Mouse (Mus musculus) megakaryocyte, adult 5-6 weeks (primary cell): Measurements from ENCODE around the gene Abcg1. TPM values are rescaled to one million over a fixed set of nuclear protein-coding genes. Genes with fewer than 3 reads are reported as not detected.

Source experiments
- ATAC-seq: 2 replicates; pipeline ENCODE4 v1.8.0; 2016; ENCODE audit warnings: mild to moderate bottlenecking, inconsistent platforms; ENCODE audit not compliant: poor library complexity, severe bottlenecking
- total RNA-seq, 2 experiments: library from RNA; stranded (forward) in 1 of 2; stranded (reverse) in 1 of 2; fragments of 153-499, 151-499 nt in 1 of 2; fragments of 221-1000, 200-1000 nt in 1 of 2; gene quantifications; 2 replicates each; pipeline versions ENCODE4 v1.2.3 to v1.2.4; 2015 to 2017

Gene Abcg1
- total RNA-seq, 2 experiments from 2014 or later: 19.2 to 20.1 TPM

DNA sequence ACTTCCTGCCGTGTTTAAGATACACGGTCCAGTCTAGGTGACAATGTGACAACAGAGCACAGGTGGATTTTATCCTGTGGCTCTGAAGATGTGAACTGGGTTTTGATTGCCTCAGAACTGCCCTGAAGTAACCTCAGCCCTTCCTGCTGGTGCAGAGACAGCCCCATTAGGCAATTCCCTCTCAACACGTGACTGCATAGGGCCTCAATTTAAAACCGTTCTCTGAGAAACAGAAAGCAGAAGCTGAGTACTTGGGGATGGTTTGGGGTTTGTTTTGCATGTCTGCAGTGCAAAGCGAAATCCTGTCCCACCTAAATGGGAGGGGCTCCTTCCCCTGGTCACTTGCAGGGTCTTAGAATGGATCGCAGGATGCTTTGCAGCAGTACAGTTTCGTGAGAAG, 17.8 kb upstream of the Abcg1 start:
- peak; percentile 92 for ATAC-seq

DNA sequence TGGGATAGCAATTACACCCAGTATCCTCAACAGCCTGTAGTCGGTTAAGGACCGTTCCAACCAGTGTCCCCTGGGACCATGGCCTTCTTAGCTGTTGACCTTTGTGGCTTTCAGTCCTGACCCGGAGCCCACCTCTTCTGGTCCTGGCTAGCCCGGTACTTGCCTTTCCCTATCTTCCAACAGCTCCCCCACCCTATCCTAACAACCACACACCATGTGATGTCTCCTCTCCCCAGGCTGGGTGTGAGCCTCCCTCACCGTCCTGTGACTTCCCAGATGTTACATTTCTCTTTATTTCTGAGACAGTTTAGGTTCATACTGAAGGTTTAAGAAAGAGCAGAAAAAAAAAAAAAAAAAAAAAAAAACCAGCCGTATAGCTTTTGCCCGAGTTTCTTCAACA, 17.1 kb upstream of the Abcg1 start:
- no peak for ATAC-seq

DNA sequence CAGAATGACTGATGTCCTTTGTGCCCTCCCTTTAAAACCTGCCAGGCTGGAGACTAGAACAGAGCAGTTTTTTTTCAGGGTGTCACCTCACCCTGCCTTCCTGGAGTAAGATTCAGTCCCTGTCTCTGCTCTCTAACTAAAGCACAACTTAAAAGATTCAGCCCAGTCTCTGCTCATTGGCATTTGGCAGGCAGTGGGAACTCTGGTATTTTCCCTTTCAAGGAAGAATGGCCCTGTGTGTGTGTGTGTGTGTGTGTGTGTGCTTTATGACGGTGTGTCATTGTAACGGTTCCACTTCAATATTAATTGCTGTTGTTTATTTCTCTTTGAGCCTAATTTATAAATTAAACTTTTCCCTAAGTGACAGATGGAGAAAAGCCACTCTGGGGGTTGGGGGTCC, 14.7 kb upstream of the Abcg1 start:
- ATAC-seq: no peak

DNA sequence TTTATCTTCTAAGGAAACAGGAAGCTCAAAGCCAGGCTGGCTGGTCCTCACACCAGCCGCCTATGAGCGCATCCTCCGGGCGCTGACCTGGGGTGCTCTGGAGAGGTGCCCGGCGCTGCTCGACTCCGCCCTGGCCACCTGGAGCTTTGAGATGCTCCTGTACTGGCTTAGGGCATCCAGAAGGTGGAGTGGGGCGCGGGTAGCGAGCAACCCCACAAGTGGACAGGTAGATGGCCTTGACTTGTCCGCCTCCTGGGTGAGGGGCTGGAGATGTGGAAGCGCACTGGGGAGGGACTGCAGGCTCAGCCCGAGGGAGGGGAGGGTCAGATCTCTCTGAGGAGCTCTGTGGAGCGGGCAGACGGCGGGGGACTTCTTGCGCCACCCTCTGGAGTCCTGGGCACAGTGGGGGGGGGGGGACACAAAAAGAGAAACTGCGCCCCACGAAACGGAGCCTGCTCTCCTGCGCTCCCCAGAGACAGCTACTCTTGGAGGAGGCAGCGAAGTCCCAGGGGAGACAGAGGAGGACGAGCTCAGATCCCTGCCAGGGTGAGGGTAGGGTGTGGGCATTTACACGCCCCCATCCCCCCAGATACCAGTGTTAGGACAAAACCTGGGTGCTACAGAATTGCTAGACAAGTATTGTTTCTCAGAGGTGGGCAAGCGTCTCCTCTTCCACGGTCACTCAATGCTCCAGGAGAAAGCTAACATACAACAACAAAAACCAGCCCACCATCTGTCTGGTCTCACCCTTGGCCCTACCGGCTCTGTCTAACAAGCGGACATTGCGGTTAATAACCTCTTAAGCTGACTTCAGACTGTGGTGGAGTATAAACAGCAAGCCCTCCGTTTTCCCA, 643 bp downstream of the Abcg1 start:
- peak; percentile 65 for ATAC-seq

DNA sequence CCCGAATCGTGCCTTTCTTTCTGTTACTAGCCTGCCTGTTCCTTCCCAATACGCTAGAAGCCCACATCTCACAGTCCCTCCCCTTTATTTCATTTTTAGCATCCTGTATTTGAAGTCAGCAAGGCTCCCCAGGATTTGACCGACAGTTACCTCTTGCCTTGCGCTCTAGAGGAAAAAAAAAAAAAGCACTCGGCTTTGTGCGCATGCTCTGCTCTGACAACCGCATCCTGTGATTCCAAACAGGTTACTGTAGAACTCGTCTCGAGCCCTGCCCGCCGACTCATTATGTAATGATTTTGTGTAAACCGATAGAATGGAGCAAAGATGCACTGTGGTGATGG, 1.2 kb downstream of the Abcg1 start:
- ATAC-seq: peak; percentile 52

DNA sequence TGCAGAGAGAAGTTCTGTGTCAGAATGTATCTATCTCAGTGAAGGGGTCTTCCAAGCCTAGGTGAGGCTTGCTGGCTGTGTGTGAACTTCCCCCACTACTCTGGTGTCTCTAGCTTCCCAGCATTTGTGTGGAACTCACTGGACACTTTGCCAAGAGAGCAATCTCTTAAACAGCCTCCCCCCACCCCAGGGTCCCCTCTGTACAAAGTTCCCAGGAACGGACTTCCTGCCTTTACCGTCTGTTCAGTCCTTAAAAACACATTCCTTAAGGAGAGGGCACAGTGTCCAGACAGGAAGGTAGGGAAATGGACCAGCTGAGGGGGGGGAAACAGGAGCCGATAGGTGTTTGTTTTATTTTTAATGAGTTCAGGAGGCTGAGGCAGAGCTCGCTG, 2.7 kb downstream of the Abcg1 start:
- no peak for ATAC-seq

DNA sequence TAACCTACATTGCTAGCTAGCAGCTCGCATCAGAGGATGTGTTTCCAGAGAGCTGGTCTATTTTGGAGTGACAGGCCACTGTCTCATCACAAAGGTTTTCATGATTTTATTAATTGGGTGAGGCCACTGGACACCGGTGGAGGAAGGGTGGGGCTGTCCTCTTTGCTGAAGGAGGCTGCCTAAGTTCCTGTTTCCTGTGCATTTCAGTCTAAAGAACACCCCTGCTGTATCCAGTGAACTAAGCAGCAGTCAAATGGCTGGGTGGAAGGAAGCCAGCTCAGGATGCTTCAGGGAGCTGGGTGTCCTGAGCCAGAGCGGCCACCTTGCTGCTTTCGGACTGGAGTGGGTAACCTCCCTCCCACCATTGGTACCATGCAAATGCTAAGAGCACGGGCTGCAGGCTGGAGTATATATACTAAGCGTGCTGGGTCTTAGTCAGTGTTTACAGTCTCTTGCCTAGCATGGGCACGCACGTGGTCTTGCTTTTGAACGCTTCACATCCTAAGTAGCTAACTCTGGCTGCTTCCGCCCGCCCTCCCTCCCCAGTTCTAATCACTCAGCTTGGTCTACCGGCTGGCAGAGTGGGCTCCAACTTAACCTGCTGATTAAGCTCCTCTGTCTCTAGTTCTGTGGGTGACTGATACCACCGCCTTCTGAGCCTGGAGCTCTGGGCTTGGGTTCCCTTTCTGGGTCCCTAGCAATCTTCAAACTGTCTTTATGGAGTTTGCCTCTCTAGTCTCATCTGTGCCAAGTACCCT, 3.3 kb downstream of the Abcg1 start:
- peak; percentile 59 for ATAC-seq

DNA sequence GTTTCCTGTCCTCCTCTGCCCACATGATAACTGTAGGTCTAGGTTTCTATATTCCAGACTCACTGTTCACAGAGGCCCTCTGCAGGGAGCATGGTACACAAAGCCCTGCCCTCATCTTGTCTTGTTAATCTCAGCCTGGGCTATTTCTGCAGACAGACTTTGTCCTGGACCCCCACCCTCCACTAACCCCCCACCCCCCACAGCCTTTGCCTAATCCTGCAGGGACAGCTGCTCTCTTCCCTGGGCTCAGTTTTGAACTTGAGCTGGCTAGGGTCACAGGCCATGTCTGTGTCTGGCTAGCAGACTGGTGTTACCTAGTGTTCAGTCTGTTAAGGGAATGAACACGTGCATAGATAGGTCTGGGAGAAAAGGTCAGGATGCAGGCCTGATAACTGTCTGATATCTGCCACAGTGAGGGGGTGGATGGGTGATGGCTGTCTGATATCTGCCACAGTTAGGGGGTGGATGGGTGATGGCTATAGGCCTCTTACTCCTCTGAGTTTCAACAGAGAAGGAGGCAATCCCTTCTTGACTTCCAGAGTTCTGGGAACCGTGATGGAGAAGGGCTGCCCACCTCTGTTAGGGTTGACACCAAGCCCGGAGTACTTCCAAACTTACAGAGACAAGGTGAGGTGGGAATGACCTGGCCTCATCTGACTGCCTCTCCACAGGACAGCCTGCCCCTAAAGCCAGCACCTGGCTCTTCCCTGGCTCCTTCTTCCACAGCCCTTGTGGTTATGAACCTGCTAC, 4.0 kb downstream of the Abcg1 start:
- no peak for ATAC-seq

DNA sequence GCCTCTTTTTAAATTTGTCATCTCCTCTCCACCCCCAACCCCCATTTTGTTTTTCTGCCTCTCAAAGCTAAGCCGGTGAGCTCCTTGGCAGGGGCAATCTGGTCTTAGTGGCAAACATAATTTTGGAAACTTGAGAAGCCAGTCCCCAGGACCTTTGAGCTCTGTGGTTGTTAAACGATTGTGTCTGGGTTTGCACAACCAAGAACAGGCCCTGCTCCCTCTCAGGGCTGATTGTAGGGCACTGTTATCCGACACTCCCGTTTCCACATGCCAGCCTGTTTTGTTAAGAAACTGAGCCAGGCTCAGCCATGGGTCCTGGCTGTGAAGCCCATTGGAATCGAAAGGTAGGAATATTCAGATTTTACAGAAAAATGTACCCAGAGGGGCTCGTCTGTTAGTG, 8.6 kb downstream of the Abcg1 start:
- no peak for ATAC-seq

DNA sequence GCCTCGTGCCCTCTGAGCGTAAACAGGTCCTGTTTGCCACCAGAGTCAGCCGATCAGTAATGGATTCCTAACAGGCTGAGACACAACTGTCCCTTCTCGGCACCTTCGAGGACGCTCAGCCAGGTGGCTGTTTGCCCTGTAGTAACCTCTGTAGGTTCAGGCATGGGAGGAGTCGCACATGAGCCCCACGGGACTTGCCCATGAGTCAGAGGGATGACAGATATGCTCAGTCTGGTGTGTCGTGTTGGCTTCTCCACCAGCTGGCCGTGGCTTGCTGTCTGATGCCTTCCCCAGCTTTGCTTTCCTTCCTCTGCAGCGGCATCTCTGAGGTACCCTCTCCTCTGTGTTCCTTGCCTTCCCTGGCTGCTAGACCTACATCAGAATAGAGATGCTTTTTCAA, 9.6 kb downstream of the Abcg1 start:
- ATAC-seq: no peak

DNA sequence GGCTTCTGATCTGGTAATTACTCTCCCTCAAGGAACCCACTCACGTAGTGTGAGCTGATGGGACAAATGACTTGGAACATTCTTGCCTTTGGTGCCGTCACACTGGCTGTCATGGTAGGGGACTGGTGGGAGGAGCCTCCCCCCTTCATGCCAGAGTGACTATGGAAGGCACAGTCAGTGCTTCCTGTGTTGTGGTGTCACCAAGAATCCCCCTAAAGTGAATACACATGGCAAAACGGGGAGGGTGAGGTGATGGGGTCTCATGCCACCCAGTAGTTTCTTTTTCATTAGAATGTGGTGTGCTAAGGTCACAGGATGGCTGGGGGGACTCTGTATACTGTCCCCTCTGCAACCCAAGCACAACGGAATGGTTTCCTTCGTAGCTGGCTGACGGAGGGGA, 11.6 kb downstream of the Abcg1 start:
- ATAC-seq: no peak

DNA sequence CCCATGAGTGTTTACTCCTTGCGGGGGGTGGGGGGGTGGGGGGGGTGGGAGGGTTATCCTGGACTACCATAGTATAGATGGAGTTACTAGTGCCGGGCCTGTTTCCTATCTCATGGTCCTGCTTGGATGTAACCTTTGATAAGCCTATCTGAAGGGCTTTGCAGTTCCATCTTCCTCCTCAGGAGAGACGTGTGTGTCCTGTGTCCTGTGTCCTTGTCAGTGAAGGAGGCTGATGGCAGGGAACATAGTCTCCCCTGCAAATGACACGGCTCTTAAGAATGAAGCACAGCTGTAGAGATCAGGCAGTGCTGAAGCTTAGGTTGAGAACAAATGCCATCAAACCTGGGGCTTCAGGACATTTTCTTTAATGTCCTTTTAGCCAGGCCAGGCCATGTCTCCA, 12.4 kb downstream of the Abcg1 start:
- ATAC-seq: no peak

DNA sequence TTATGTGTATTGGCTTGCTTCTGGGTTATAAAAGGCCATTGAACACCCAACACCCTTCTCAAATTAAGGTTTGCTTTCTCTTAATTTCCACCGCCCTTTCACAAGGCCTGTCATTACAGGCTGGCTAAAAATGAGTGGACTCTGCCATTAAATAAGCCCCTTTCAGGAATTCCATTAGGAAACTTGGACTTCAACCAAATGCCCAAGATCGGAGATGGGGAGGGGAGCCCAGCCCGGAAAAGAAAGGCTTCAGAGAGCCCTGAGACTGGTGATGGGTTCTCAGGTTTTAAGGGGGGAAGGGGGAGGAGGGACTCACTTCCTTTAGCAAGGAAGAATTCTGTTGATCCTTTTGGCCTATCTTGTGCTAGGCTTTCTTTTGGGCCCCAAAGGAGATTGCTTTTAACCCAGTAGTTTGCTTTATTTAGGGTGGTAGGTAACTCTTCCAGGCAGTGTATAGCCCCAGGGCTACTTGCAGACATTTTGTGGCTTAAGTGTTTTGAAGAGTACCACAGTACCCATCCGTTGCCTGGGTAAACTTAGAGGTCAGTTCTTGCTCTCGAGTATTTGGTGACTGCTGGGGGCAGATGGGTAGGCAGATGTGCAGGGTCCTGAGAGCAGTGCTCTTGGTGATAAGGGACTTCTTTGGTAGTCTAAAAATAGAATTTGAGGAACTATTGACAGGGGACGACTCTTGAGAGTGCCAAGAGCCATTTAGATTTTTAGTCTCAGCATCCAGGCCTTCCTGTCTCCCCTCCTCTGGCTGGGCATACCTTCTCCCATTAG, 13.1 kb downstream of the Abcg1 start:
- ATAC-seq: no peak

DNA sequence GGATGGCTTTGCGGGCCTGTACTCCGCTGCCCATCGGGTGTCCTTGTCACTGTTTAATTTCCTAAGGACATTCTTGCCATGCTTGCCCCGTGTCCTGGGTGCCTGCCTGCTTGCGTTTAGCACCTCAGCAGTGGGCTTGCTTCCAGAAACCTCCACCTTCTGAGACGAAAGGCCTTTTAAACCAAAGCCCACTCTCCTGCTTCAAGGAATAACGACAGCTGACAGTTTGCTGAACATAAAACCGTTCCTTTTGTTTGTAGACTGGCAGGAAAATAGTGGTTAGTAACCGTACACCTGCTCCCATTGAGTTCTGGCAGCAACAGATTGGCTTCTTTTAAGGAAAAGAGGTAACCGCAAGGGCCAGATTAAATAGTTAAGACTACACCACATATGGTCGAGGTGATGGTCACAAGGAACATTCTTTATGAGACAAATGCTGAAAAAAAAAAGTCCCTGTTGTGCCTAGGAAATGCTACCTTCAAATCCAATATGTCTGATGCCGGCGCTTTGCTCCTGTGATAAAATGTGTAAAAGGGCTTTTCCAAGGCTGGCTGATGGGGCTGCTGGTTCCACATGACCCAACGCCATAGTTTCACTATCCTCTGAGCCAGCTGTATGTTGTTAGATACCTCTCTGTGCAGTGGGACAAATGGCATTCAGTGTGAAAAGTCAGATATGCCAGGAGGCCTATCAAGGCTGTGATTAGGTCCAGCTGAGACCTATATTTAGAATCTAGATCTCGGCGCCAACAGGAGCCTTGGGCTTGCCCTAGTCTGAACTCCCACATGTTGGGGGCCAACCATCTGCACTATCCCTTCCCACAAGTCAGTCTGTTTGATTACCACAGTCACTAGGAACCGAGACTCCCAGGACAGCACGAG, 14.2 kb downstream of the Abcg1 start:
- no peak for ATAC-seq

DNA sequence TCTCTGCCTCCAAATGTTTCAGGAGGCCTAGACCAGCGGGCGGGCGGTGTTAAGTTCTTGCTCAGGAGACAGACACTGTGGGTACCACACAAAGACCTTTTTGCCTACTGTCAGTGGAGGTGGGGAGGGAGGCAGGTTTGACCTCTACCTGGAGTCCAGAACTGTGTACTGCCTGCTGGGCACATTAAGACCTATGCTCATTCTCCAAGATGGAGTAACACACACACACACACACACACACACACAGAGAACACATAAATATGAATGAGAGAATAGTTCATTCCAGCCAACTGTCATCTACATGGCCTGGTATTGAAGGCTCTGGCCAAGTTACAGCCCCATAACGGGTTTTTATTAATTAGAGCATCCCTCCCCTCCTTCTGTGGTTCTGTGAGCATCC, 15.4 kb downstream of the Abcg1 start:
- ATAC-seq: no peak

DNA sequence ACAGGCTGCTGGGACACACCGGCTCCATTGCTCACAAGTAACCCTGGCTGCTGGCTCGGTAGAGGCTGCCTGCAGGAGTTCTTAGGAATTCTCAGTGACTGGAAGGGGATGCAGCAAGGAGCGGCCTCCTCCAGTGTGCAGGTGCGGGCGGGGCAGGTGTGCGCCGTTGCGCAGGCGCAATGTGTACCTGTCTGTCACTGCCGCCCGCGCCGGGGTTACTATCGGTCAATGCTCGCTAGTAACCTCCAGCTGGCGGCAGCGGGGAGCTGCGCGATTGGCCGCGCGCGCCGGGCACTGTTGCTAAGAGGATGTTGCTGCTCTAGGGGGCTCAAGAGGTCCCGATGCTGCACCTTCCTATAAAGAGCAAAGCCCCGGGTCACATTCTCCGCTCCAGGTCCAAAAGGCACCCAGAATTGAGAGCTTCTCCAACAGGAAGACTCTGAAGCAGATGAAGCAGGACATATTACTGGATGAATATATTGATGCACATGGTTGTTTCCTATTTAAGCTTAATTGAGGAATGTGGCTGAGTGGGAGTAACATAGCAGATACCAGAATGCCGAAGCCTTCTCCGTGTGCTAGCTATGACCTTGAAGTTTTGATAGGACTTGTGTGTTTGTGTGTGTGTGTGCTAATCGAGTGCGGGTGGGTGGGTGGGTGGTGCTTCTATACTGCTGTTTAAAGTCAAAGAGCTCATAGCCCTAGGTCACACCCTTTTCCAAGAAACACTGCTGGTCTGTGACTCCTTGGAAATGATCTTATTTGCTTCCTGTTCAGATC, 16.0 kb downstream of the Abcg1 start:
- ATAC-seq: peak; percentile 68

DNA sequence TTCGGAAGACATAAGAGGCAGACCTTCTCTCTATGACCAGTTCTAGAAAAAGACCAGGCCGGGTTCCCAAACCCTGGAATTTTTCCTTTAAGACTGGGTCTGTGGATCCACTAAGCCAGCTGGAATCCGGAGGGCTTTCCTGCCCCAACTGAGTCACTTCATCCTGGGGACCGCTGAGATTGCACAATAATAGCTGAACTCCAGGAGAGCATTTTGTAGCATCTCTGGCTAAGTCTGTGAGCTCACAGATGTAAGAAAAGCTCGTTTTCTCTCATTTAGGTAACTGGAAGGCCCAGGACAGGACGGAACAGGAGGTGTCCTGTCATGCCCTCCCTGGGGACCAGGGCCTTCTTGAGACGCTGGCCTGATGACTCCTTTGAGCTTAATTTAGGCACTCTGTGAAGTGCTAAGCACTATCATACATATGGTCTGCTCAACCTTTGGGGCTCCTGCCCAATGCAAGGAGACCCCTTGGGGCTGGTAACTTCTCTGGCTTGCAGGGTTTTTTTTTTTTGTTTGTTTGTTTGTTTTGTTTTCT, 16.6 kb downstream of the Abcg1 start:
- ATAC-seq: no peak

DNA sequence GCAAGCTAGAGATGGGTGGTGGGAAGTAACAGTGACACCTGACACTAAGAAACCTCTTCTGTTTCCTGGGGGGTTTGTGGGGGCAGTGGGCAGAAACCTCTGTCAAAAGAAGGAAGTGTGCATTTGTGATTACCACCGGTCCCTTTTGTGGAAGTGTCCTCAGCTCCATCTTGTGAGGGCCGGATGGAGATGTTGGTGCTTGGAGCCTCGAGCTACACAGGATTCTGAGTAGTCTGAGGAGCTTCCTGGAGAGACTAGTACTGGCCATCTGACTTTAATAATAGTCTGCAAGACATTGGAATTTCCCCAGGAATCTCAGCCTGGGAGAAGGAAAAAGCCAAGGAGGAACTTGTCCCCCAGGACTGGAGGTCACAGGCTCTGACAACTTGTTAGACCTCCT, 17.2 kb downstream of the Abcg1 start:
- ATAC-seq: peak; percentile 60

DNA sequence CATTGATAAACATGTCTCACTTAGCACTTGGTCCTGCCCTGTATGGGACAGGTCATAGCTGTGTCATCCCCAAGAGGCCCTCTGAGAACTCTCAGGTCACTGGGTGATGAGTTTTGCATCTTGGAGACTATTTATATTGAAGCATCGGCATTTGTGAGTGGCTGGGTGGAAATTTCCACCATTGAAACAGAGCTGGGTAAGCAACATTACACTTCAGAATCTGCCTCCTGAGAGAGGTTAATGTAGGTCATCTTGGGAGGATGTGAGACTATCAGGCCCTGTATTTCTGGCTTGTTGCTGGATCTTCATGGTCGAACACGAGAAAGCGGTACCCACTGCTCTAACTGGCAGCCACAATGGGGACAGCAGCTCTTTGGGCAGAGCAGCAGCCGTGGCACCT, 18.0 kb downstream of the Abcg1 start:
- no peak for ATAC-seq
